Mouse (Mus musculus) liver, adult 2 months (tissue): ENCODE measurements at regions not wholly inside any gene's neighbourhood (a gene's known extent, or its start where the extent isn't known, plus 50 kb on each side); places are given as distances from the start of the nearest gene placed in this dataset.

Experiments used
- DNase-seq: peaks from one replicate; pipeline ENCODE4 v3.0.0-alpha.2; 2011; ENCODE audit warnings: low read depth, low spot score; ENCODE audit errors: extremely low read depth
- H3K27ac ChIP-seq: fragments of 200-500 bp; replicated peaks from 2 replicates; pipeline ENCODE4 v1.5.1; 2012; ENCODE audit warnings: low read depth, mild to moderate bottlenecking, control low read depth, inconsistent platforms, low read length; ENCODE audit not compliant: insufficient read depth
- H3K27me3 ChIP-seq: fragments of 200-500 bp; 2 replicates; pipeline ENCODE4 v1.6.1; 2012; ENCODE audit warnings: mild to moderate bottlenecking, moderate library complexity, low read length, inconsistent platforms; ENCODE audit not compliant: control insufficient read depth, insufficient read depth
- H3K36me3 ChIP-seq: fragments of 200-500 bp; 2 replicates; pipeline ENCODE4 v1.6.1; 2012; ENCODE audit warnings: low read length, inconsistent platforms; ENCODE audit not compliant: control insufficient read depth, insufficient read depth
- H3K4me1 ChIP-seq: fragments of 200-500 bp; 2 replicates; pipeline ENCODE4 v1.6.1; 2011; ENCODE audit warnings: low read length; ENCODE audit not compliant: control insufficient read depth, insufficient read depth
- H3K4me3 ChIP-seq: fragments of 200-500 bp; 2 replicates; pipeline ENCODE4 v1.5.1; 2011; ENCODE audit warnings: low read depth, mild to moderate bottlenecking, control low read depth, low read length, moderate library complexity; ENCODE audit not compliant: insufficient read depth
- H3K79me2 ChIP-seq: fragments of 200-500 bp; 2 replicates; pipeline ENCODE4 v1.6.1; 2012; ENCODE audit warnings: inconsistent platforms, mild to moderate bottlenecking, low read length, moderate library complexity; ENCODE audit not compliant: control insufficient read depth, insufficient read depth
- H3K9ac ChIP-seq: fragments of 200-500 bp; 2 replicates; pipeline ENCODE4 v1.6.1; 2012; ENCODE audit warnings: low read depth, mild to moderate bottlenecking, control low read depth, inconsistent platforms, low read length
- CTCF ChIP-seq: fragments of 200-500 bp; IDR thresholded peaks from 2 replicates; pipeline ENCODE4 v1.5.1; 2011; ENCODE audit warnings: low read depth, low read length, control low read depth
- POLR2A ChIP-seq: fragments of 200-500 bp; IDR thresholded peaks from 2 replicates; pipeline ENCODE4 v1.6.1; 2011; ENCODE audit warnings: low read length, control low read depth; ENCODE audit not compliant: insufficient read depth; ENCODE audit errors: extremely low read depth
- WGBS: fragments of 180-500 bp; shearing (Covaris S2); methylation state at CpG from one replicate; pipeline ENCODE4 v1.1.7; 2018; 5-methylcytosine and 5-hydroxymethylcytosine counted together

DNA sequence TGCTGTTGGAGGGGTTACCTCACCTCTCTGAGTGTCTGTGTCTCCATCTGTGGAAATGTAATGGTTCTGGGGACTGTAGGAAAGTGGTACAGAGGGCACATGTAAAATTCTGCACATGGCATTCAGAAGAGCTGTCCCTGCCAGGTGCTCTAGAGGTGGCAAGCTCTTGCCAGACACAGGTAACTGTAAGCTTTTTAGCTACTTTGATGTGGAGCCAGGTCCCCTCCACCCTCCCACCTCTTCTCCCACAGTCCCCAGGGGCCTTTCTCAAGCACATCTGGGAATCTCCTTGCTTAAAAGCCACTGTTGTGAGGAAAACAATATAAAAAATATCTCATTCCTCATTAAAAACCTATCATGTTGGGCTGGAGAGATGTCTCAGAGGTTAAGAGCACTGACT lies 63.4 kb upstream of the Lipc start:
- no peak for DNase-seq

DNA sequence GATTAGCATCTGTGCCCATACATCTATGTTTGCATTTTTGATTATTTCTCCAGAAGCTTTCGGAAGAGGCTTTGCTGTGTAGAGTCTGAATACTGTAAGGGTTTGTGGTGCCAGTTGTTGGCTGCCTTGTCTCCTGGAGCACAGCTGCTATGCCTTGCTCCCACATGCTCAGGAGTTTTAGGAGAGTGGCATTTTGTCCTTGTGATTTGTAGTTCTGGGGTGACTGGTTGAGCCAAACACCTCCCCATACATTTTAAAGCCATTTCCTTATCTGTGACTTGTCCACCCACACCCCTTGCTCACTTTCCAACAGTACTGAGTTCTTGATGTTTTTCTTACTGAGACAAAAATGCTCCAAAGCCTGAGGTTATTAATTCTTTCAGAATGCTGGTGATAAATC lies 60.4 kb upstream of the Lipc start:
- no peaks in the 10 kb centered on the region for H3K79me2 ChIP-seq
- no peak overlapping the region for H3K27ac ChIP-seq
- 90% methylated on average over 1 of the region's 1 CpGs for WGBS

More for the DNA sequence above, 63.4 kb upstream of the Lipc start:
- Histone ChIP-seq H3K4me1 (no peaks in the 10 kb centered on the region), H3K27me3 (no peaks in the 10 kb centered on the region), H3K79me2 (no peaks in the 10 kb centered on the region), H3K36me3 (no peaks in the 10 kb centered on the region), H3K4me3 (no peak overlapping the region), H3K27ac (no peak overlapping the region), H3K9ac (no peak overlapping the region)
- TF ChIP-seq POLR2A (no peak), CTCF (no peak)

GRCm38 (mm10) chr9:71004631-71005030 lies 52.6 kb upstream of the Lipc start:
- no peak overlapping the region for H3K4me3 ChIP-seq
- WGBS: 93% methylated on average over 2 of the region's 2 CpGs
- H3K4me1 ChIP-seq: no peaks in the 10 kb centered on the region
- DNase-seq: no peak
- no peaks in the 10 kb centered on the region for H3K27me3 ChIP-seq
- TF ChIP-seq POLR2A (no peak), CTCF (no peak)
- no peaks in the 10 kb centered on the region for H3K79me2 ChIP-seq
- H3K9ac ChIP-seq: no peak overlapping the region
- no peaks in the 10 kb centered on the region for H3K36me3 ChIP-seq
- H3K27ac ChIP-seq: no peak overlapping the region

More for the DNA sequence above, 60.4 kb upstream of the Lipc start:
- DNase-seq: no peak
- H3K9ac ChIP-seq: no peak overlapping the region
- no peaks in the 10 kb centered on the region for H3K4me1 ChIP-seq
- no peaks in the 10 kb centered on the region for H3K36me3 ChIP-seq
- H3K27me3 ChIP-seq: no peaks in the 10 kb centered on the region
- no peak overlapping the region for H3K4me3 ChIP-seq
- TF ChIP-seq POLR2A: no peak
